Mouse (Mus musculus) heart, embryonic 13.5 days (tissue): ENCODE measurements around the gene Abhd16a. TPM values are rescaled to one million over a fixed set of nuclear protein-coding genes. Genes with fewer than 3 reads are reported as not detected.
A peak's percentile ranks its signal among the peaks of the same experiment; 100 is the strongest.

Experiments
- ATAC-seq: fragments of 200-750 bp; cut with Nextera tagmentation; 2 replicates; pipeline ENCODE4 v1.8.0; 2017; ENCODE audit warnings: moderate TSS enrichment; ENCODE audit not compliant: insufficient number of reproducible peaks, low FRiP score, low TSS enrichment; ENCODE audit errors: extremely low read depth
- H3K27ac ChIP-seq: fragments of 300-500 bp; sonication (generic); replicated peaks from 2 replicates; pipeline ENCODE4 v1.5.1; 2015; ENCODE audit warnings: moderate library complexity, mild to moderate bottlenecking, inconsistent platforms
- H3K27me3 ChIP-seq: fragments of 300-500 bp; sonication (generic); replicated peaks from 2 replicates; pipeline ENCODE4 v1.6.1; 2015; ENCODE audit warnings: mild to moderate bottlenecking, inconsistent platforms
- H3K36me3 ChIP-seq: fragments of 300-500 bp; sonication (generic); 2 replicates; pipeline ENCODE4 v1.6.1; 2015; ENCODE audit warnings: mild to moderate bottlenecking, inconsistent platforms
- H3K4me1 ChIP-seq: fragments of 300-500 bp; sonication (generic); 2 replicates; pipeline ENCODE4 v1.6.1; 2015; ENCODE audit warnings: inconsistent platforms
- H3K4me2 ChIP-seq: fragments of 300-500 bp; sonication (generic); 2 replicates; pipeline ENCODE4 v1.6.1; 2015; ENCODE audit warnings: inconsistent platforms, mild to moderate bottlenecking, moderate library complexity
- H3K4me3 ChIP-seq: fragments of 300-500 bp; sonication (generic); 2 replicates; pipeline ENCODE4 v1.5.1; 2015; ENCODE audit warnings: moderate library complexity, mild to moderate bottlenecking, inconsistent platforms
- H3K9ac ChIP-seq: fragments of 300-500 bp; sonication (generic); 2 replicates; pipeline ENCODE4 v1.6.1; 2015; ENCODE audit warnings: inconsistent platforms, mild to moderate bottlenecking, moderate library complexity
- H3K9me3 ChIP-seq: fragments of 300-500 bp; sonication (generic); 2 replicates; pipeline ENCODE4 v1.6.1; 2016; ENCODE audit warnings: inconsistent platforms
- WGBS: fragments of 180-500 bp; shearing (Covaris S2); methylation state at CpG from one replicate; pipeline ENCODE4 v1.1.7; 2015; ENCODE audit warnings: mixed read lengths; 5-methylcytosine and 5-hydroxymethylcytosine counted together
- polyA plus RNA-seq: library from polyadenylated mRNA; unstranded; fragments of >200 nt; fragmentation: Nextera tagmentation; extraction: Ambion mirVana; gene quantifications from 2 replicates; pipeline ENCODE4 v1.2.1, GENCODE M21; 2015

Abhd16a gene
- polyA plus RNA-seq = 67.0 and 69.5 TPM in 2 replicates

GRCm38 (mm10) chr17:35088825-35089644 is at the start of gene Abhd16a:
Gene Abhd16a, plus strand, starts transcription at chr17:35089263.
- peaks cover 22% of the 10 kb centered on the region for H3K4me1 ChIP-seq
- H3K4me3 ChIP-seq = peak within 1 kb of the TSS; percentile 73
- H3K27me3 ChIP-seq = no peaks in the 10 kb centered on the region
- peak within 1 kb of the TSS; percentile 83 for H3K4me2 ChIP-seq
- peak; percentile 96 for ATAC-seq
- H3K36me3 ChIP-seq = peaks cover 34% of the 10 kb centered on the region
- peak within 1 kb of the TSS; percentile 92 for H3K27ac ChIP-seq
- 4% methylated on average over 52 of the region's 67 CpGs for WGBS
- H3K9ac ChIP-seq = peak within 1 kb of the TSS; percentile 87
- H3K9me3 ChIP-seq = no peaks in the 10 kb centered on the region

- Histone ChIP-seq H3K36me3 (no peaks in the 10 kb centered on the region), H3K27ac (peak overlapping the region; percentile 94), H3K4me2 (no peak overlapping the region), H3K4me1 (peaks cover 46% of the 10 kb centered on the region), H3K27me3 (no peaks in the 10 kb centered on the region), H3K9me3 (no peaks in the 10 kb centered on the region), H3K4me3 (no peak overlapping the region), H3K9ac (no peak overlapping the region)
- ATAC-seq = no peak
- WGBS = 72% methylated on average over 4 of the region's 4 CpGs
Measured at GRCm38 (mm10) chr17:35043794-35044193, 45.3 kb upstream of the Abhd16a start.

- no peaks in the 10 kb centered on the region for H3K9me3 ChIP-seq
- no peaks in the 10 kb centered on the region for H3K27me3 ChIP-seq
Measured at GRCm38 (mm10) chr17:35044904-35045806, 43.9 kb upstream of the Abhd16a start.

GRCm38 (mm10) chr17:35045807-35046680 is 43.0 kb upstream of the Abhd16a start:
- H3K4me1 ChIP-seq = peaks cover 56% of the 10 kb centered on the region
- no peaks in the 10 kb centered on the region for H3K36me3 ChIP-seq
- peak overlapping the region; percentile 94 for H3K27ac ChIP-seq
- H3K4me2 ChIP-seq = peak overlapping the region; percentile 95
- ATAC-seq = no peak
- H3K4me3 ChIP-seq = peak overlapping the region; percentile 68
- 2% methylated on average over 48 of the region's 48 CpGs for WGBS
- no peaks in the 10 kb centered on the region for H3K9me3 ChIP-seq
- H3K27me3 ChIP-seq = no peaks in the 10 kb centered on the region
- peak overlapping the region; percentile 91 for H3K9ac ChIP-seq

More at GRCm38 (mm10) chr17:35044904-35045806, 43.9 kb upstream of the Abhd16a start:
- no peaks in the 10 kb centered on the region for H3K36me3 ChIP-seq
- H3K4me2 ChIP-seq = peak overlapping the region; percentile 95
- 48% methylated on average over 7 of the region's 7 CpGs for WGBS
- H3K4me3 ChIP-seq = peak overlapping the region; percentile 68
- ATAC-seq = no peak
- H3K9ac ChIP-seq = peak overlapping the region; percentile 91
- peak overlapping the region; percentile 94 for H3K27ac ChIP-seq
- peaks cover 56% of the 10 kb centered on the region for H3K4me1 ChIP-seq

GRCm38 (mm10) chr17:35046681-35047455 is 42.2 kb upstream of the Abhd16a start, which contains the start of gene Msh5:
Gene Msh5, minus strand, starts transcription at chr17:35046745.
- H3K9ac ChIP-seq = peak within 1 kb of the TSS; percentile 91
- H3K4me1 ChIP-seq = peaks cover 60% of the 10 kb centered on the region
- H3K27ac ChIP-seq = peak within 1 kb of the TSS; percentile 99
- peak within 1 kb of the TSS; percentile 95 for H3K4me2 ChIP-seq
- H3K9me3 ChIP-seq = no peaks in the 10 kb centered on the region
- peak within 1 kb of the TSS; percentile 68 for H3K4me3 ChIP-seq
- 3% methylated on average over 33 of the region's 33 CpGs for whole genome bisulfite sequencing
- peak; percentile 90 for ATAC-seq
- no peaks in the 10 kb centered on the region for H3K27me3 ChIP-seq
- H3K36me3 ChIP-seq = no peaks in the 10 kb centered on the region

- peak overlapping the region; percentile 95 for H3K4me2 ChIP-seq
- H3K4me3 ChIP-seq = peak overlapping the region; percentile 20
Measured at GRCm38 (mm10) chr17:35047688-35048087, 41.4 kb upstream of the Abhd16a start.

GRCm38 (mm10) chr17:35048149-35048931 is 40.7 kb upstream of the Abhd16a start:
- H3K27ac ChIP-seq = peak overlapping the region; percentile 99
- peak overlapping the region; percentile 95 for H3K4me2 ChIP-seq
- 19% methylated on average over 11 of the region's 11 CpGs for whole genome bisulfite sequencing
- no peaks in the 10 kb centered on the region for H3K27me3 ChIP-seq
- H3K4me3 ChIP-seq = peak overlapping the region; percentile 20
- H3K4me1 ChIP-seq = peaks cover 74% of the 10 kb centered on the region
- H3K36me3 ChIP-seq = peaks cover 14% of the 10 kb centered on the region
- H3K9ac ChIP-seq = peak overlapping the region; percentile 70
- H3K9me3 ChIP-seq = no peaks in the 10 kb centered on the region
- ATAC-seq = no peak

More at GRCm38 (mm10) chr17:35047688-35048087, 41.4 kb upstream of the Abhd16a start:
- WGBS = 29% methylated on average over 1 of the region's 1 CpGs
- no peak for ATAC-seq
- peak overlapping the region; percentile 70 for H3K9ac ChIP-seq
- H3K36me3 ChIP-seq = peaks cover 8% of the 10 kb centered on the region
- H3K9me3 ChIP-seq = no peaks in the 10 kb centered on the region
- peak overlapping the region; percentile 99 for H3K27ac ChIP-seq
- peaks cover 68% of the 10 kb centered on the region for H3K4me1 ChIP-seq
- H3K27me3 ChIP-seq = no peaks in the 10 kb centered on the region

GRCm38 (mm10) chr17:35048932-35049440 is 40.1 kb upstream of the Abhd16a start:
- 61% methylated on average over 5 of the region's 5 CpGs for WGBS
- peaks cover 20% of the 10 kb centered on the region for H3K36me3 ChIP-seq
- peak overlapping the region; percentile 95 for H3K4me2 ChIP-seq
- peaks cover 74% of the 10 kb centered on the region for H3K4me1 ChIP-seq
- ATAC-seq = no peak
- peak overlapping the region; percentile 99; the same call in 1 of the 2 replicates for H3K9ac ChIP-seq
- no peaks in the 10 kb centered on the region for H3K27me3 ChIP-seq
- peak overlapping the region; percentile 99 for H3K27ac ChIP-seq
- H3K9me3 ChIP-seq = no peaks in the 10 kb centered on the region
- H3K4me3 ChIP-seq = peak overlapping the region; percentile 75

- peak within 1 kb of the TSS; percentile 95 for H3K4me2 ChIP-seq
- peak within 1 kb of the TSS; percentile 99 for H3K27ac ChIP-seq
- H3K9ac ChIP-seq = peak within 1 kb of the TSS; percentile 99
- ATAC-seq = peak; percentile 7; the same call in 1 of the 2 replicates
- H3K27me3 ChIP-seq = no peaks in the 10 kb centered on the region
- under 1% methylated on average over 11 of the region's 11 CpGs for WGBS
- peak within 1 kb of the TSS; percentile 75 for H3K4me3 ChIP-seq
- peaks cover 27% of the 10 kb centered on the region for H3K36me3 ChIP-seq
- peaks cover 68% of the 10 kb centered on the region for H3K4me1 ChIP-seq
- no peaks in the 10 kb centered on the region for H3K9me3 ChIP-seq
Measured at GRCm38 (mm10) chr17:35049561-35050016, 39.5 kb upstream of the Abhd16a start, which contains the start of gene Clic1. Gene Clic1, plus strand, starts transcription at chr17:35049966.
